Mouse (Mus musculus): Measurements from ENCODE around the gene Lrig3.

The Lrig3 gene

DNA sequence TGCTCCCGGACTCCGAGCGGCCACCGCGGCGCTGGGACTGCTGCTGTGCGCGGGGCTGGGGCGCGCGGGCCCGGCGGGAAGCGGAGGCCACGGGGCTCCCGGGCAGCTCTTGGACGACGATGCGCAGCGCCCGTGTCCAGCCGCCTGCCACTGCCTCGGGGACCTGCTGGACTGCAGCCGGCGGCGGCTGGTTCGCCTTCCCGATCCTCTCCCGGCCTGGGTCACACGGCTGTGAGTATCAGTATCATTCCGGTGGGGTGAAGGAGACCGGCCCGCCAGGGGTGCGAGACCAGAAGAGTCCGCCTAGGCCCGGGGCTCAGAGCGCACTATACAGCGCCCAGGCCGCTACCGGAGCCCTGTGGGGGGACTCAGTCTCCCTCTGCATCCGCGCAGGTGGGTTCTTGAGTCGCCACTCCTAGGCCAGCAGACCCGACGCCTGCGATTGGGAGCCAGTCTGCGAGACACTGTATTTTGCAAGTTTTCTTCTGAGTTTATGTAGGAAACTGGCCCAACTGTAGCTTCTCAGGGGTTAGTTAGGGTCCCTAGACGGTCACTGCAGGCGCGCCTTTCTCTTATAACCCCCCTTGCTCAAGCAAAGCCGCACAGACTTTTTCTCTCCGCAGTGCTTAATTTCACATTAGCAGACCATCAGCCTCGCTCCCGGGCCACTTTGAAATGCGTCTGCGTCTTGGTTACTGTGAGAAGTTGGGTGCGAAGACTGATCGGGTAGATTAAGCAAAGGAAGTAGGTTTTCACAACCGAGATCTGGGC is 698 bp downstream of the Lrig3 start:
- DNase-seq = peak; percentile 5

DNA sequence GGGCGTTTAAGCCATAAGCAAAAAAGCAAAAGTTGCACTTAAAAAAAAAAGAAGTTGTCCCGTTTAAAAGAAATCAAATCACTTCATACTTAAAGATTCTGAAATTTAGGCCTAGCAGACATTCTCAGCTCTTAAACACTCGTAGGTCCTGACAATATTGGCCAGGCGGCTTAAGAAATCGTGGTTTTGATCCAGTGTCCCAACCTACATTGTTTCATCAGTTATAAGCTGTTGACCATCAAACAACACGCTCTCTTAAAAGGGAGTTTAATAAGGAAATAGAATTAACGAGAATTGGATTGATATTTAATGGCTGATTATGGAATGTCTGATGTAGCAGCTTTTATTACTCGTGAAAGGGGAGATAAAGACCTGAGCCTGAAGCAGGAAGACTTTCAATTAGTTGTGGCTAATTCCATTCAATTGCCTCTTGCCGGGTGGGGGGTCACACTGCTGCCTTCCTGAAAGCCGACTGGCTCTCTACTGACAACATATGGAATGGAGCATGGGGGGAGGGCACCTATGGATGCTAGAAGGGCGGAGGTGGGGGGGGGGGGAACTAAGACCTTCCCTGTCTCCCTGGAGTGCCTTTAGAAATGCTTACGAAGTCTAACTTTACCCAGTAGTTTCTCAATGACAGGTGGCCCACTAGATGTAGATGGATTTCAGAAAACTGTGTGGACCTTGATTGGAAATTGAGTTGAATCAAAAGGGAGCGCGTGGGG is 1.6 kb downstream of the Lrig3 start:
- DNase-seq = no peak

DNA sequence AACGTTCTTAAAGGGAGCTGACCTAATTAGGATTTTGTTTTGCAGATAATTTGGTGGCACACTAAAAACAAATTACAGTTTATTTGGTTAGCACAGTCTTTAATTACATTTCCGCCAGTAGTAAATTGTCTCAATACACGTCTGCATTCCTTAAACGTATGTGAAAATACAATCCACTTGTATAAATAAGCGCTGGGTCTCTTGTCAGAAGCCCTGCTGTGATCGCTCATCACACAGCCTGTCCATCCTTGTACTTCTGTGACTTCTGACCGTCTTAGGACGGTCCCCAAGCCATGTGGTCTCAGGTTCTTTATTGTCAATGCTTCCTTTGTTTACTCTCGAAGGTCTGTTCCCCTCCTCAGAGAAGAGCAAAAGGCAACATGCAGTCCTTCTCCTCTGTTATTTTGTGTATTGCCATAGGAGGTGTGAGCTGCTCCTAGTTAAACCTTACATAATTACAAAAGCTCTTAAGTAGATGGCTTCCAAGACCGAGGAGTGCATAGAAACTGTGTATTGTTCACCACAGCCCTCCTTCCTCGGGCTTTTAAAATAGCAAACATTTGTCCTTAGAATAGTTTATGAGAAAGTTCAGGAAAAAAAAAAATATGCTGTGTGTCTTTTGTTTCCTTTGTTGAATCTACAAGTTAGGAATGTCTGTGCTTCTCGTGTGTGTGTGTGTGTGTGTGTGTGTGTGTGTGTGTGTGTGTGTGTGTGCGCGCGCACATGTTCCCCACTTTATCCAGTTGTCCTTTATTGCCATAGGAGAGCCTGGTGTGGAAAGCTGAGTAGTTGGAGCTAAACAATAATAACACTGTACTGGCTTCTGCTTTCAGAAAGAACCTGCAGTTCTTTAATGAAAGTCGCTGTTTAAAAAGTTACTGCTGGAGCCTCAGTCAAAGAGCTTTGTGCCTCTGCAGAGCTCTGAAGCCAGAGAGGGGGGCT is 2.5 kb downstream of the Lrig3 start:
- DNase-seq = no peak

DNA sequence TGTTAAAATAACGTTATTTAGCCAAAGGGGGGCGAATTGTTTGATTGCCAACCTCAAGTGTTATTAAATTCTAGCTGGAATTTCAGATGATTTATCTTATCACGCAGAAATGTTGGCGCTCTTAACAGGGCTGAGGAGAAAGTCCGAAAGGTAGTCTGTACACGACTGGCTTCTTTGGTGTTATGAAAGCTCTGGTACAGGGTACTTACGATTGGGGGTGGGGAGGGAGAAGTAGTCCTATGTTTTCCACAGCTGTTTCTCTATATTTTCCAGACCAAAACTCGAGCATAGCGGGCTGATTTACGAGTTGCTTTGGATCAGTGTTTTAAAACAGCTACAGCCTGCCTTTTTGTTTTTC is 3.1 kb downstream of the Lrig3 start:
- no peak for DNase-seq

DNA sequence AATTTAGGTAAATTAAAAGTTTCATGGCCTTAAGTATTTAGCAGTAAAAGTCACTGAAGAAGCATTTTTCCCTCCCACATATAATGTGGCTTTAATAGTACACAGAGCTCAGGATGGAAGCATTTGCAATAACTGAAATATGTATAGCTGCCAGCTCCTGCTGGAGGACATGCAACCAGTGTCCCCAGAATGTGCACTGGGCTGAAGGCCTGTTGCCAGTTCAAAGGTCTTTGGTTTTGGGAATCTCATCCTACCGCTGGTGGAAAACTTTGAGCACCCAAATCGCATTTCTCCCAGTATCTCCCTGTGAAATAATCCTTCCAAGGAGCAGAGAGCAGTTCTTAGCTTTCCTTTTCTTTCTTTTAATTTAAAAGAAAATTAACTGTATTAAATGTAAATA is 4.1 kb downstream of the Lrig3 start:
- DNase-seq = no peak

DNA sequence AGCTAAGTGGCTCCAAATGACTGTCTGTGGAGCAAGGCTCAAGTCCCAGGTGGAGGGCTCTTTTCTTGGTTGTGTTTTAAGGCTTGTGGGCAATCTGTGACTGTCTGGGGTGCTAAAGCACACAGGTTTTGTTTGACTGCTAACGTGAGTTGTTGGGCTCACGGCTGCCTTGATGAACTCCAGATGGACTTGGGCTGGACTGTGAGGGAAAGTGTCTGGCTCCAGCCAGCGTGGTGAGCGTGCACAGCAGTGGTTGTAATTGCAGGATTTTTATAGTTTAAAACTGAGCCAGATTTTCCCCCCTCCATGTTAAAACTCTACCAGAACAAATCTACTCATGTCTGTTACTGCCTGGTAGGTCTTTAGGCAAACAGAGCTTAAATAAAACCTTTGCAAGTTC is 4.5 kb downstream of the Lrig3 start:
- DNase-seq = no peak

DNA sequence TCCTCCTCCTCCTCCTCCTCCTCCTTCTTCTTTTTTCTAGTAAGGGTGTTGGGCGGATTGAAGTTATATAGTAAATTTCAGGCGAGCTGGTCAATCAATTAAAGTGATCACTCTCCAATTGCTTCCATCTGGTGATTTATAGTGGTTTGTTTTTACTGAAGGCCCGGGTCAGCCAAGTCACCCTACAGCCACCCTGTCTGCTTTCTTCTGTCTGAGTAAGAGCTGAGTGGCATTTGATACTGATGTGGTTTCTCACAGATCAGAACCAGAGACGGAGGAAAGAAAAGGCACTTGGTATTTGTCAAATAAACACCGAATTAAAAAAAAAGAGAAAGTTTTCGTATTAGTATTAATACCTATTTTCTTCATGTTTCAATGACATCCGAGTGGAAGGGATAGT is 7.8 kb downstream of the Lrig3 start:
- no peak for DNase-seq

DNA sequence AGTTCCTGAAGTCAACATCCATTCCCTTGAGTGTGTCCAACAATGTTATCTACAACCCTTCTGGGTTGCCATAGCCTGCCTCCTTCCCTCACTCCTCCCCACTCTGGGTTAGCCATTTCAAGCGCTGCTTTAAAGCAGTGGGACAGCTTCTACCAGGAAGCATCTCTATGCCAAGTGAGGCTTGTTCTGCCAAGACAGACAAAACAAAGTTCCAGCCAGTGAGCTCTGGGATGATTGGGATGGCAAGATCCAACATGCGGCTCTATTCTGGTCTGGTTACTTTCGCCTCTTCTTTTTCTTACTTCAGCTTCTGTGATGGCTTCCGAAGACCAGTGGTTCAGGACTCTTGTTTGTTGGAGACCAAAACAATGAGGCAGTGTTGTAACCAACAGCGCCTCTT is 16.0 kb downstream of the Lrig3 start:
- no peak for DNase-seq

DNA sequence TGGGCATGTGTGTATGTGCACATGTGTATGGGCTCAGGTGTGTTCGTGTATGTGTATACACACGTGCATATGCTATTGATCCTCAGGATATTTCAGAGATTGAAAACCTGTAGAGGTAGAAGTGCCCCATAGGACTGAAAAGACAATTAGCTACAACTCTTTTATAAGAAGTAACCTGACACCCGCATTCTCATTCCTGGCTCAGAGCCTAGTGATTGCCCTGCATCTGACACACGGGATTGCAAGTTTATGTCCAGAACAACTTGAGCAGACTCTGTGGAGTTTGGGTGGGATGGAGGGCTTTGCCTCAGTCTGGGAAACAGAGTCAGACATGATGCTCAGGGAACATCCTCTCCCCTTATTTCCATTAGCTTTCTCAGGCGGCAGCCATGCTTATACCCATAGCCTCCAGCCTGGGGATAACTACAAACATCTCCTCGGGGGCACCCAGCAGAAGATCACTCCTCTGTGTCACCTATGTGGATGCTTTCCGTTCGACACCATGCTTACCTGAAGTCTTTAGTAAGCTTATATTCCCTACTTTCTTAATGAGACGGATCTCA is 18.6 kb downstream of the Lrig3 start:
- DNase-seq = no peak

DNA sequence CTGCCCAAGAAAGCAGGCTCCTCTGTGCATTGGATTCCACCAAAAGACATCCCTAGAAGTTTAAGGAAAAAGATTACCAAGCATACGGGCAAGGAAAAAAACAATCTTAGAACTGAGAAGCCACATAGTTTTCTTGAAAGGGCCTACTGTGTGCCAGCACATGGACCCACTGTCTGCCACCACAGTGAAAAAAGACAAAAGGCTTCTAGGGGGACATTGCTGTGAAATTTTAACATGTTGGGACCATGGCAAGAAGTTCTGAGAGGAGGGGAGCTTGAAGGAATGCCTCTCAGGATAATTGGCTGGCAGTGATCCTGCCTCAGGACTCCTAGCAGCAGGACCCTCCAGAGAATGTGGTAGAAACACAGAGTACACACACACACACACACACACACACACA is 19.8 kb downstream of the Lrig3 start:
- DNase-seq = no peak

DNA sequence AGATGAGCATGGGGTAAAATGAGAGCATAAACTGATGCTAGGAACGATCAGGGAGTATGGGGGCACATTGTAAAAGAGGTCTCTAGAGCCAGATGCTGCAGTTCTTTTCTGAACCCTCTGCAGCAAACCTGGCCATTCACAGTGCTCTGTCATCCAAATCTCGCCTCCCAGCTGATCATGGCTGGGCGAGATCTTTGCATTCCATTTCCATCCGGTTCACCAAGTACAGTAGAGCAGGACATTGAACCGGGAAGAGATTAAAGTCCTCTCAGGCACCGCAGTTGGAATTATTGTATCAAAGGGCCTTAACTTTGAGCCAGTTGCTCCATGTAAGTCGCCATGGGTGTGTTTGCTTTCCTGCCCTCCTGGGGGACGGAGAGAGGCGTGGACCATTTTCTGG is 20.5 kb downstream of the Lrig3 start:
- no peak for DNase-seq

DNA sequence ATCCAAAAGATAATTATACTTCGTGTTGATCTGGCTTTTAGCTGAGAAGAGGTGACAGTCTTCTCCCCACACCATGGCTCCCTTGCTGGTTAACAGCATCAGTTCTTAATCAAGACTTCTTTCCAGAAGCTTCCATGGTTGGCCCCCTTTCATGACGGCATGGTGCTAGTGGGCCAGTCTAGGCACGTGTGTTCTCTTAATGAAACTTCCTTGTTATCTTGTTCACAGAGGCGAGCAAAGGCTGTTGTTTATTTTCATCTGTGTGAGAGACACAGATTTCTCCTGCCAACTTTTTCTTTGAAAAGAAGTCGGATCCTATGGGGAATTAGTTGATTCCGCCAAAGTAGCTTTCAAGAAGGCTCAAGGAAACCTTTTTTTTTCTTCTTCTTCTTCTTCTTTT is 21.3 kb downstream of the Lrig3 start:
- no peak for DNase-seq

DNA sequence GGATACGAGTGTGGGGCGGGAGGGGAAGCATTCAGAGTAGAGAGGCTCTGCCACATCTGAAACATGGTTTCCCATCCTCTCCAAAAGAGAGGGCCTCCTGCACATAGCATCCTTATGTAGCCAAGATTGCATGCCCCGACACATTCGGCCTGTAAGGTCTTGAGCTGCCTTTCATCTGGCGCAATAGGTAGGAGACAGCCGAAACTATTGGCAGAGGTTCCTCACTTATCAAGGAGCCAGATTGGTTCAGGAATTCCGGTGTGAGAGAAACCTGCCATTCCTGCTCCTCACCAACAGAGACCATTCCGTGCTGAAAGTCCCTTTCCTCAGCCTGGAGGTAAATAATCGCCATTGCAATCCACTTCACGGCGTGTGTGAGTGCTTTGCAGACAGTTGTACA is 22.1 kb downstream of the Lrig3 start:
- no peak for DNase-seq

DNA sequence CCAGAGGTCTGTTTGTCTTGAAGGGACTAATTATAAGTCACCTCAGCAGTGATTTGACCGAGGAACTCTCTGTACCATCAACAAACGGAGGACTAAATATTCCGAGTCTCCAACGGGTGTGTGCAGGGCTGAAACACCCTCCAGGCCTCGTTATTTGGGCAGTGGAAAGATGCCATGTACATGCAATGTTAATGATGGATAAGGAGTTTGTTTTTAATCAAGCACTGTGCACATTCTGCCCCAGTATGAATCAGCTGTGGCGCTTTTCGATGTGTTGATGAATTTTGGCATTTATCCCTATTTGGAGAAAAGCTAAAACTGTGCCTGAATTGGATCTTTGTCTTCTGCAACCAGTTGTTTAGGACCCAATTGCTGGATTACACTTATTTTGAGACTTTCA is 23.9 kb downstream of the Lrig3 start:
- DNase-seq = no peak

DNA sequence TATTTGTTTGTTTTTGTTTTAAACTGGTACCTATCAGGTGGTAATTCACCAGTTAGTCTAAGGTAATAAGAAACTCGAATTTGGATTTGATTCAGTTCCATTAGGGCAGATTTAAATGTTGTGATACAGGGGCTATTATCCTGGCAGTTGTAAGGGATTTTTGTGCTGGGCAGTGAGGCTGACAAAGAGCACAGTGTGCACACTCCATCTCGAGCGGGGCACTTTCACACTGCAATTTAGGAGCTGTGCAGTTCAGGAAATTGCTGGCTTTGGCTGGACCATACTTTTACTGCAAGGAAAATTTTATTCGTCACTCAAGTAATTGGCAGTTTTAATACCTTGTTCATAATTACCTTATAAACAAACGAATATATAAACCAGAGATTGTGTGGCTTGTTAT is 24.4 kb downstream of the Lrig3 start:
- no peak for DNase-seq

DNA sequence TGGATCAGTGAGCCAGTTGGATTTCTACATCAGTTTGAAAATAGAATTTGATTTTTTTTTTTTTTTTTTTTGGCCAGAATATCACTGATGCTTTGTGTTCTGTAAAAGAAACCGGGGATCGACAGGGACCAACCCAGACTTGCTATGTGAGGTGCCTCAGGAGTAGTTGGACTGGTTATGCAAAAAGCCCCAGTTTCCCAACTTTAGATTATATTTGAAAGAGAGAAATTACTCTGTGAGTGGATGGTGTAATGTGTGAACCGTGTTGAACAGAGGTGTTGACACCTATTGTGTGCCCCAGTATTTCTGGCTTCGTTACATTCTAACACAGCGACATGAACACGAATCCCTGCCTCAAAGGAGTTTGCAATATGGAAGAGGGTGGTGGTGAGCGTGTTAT is 25.9 kb downstream of the Lrig3 start:
- DNase-seq = no peak

DNA sequence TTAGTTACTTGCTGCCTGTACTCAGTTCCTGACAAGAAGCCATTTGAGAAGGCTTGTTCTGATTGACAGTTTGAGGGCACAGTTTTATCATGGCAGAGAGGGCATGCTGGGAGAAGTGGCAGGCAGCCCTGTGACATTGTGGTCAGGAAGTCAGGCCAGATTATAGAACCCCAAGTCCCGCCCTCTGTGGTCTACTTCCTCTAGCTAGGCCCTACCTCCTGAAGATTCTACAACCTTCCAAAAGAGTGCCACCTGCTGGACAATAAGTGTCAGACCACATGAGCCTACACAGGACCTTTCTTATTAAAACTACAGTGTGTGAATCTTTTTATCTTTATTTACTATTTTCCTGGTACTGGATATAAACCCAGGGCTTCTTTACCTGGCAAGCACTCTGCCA is 28.9 kb downstream of the Lrig3 start:
- DNase-seq = peak; percentile 3

DNA sequence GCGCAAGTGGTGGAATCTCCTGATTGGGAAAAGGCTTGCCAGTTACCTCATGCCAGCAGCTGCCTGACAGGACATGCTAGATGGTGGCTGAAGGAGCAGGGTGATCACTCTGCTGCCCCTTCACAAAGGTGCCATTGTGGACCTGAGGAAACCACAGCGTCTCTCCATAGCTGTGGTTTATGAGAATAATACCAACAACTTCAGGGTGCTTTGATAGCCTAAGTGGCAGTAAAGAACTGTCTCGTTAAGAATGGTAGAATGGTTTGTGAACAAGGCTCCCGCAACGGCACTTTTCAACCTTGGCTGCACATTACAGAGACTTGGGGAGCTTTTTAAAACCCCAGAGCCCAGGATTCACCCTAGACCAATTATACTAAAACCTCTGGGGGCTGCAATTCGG is 29.7 kb downstream of the Lrig3 start:
- no peak for DNase-seq

DNA sequence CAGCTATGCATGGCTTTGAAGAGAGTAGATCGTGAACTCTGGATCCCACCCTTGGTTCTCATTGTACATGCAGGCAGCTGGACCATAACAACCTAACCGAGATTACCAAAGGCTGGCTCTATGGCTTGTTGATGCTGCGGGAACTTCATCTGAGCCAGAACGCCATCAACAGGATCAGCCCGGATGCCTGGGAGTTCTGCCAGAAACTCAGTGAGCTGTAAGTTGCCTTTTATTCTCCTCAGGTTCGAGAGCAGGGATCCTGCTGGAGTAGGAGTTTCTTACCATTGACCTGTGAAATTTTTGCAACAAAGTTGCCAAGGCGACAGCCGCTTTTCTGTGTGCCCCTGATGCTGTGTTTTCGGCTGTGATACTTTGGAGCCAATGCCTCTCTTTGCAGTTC is 31.0 kb downstream of the Lrig3 start:
- DNase-seq = peak; percentile 4

DNA sequence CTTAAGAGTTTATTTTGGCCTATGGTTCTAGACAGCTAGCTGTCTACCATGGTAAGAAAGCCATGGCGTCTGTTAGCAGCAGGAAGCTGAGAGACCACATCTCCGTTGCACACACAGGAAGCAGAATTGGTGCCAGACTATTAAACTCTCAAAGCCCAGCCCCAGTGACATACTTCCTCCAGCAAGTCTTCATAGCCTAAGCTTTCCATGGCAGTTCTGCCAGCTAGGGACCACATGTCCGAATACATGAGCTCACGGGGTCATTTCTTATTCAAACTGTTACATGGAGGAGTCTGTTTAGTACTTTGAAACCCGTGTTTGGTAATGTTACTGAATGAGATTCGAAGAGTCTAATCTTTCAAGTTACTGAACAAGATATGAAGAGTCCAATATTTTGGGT is 33.6 kb downstream of the Lrig3 start:
- DNase-seq = no peak

DNA sequence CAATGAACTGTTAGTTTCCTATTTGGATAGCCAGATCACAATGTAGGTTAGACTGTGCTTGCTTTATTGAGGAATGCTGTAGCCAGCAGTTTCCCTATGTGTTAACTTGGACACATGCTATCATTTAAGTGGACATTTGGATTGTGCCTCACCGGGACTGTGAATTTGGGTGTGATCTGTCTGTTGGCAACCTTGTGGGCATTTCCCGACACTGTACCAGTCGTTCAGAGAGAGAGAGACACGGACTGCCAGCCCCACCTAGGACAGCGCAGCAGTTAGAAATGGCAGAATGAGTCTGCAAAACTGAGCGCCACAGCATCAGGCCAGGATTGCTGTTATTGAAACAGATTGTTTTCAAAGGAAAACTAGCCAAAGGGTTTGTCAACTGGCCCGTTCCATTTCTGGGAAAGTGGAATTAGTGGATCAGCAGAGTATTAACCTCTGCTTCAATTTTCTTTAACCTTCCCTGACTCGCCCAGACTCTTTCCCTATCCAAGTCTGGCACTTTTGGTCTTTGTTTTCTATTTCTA is 35.0 kb downstream of the Lrig3 start:
- DNase-seq = no peak

DNA sequence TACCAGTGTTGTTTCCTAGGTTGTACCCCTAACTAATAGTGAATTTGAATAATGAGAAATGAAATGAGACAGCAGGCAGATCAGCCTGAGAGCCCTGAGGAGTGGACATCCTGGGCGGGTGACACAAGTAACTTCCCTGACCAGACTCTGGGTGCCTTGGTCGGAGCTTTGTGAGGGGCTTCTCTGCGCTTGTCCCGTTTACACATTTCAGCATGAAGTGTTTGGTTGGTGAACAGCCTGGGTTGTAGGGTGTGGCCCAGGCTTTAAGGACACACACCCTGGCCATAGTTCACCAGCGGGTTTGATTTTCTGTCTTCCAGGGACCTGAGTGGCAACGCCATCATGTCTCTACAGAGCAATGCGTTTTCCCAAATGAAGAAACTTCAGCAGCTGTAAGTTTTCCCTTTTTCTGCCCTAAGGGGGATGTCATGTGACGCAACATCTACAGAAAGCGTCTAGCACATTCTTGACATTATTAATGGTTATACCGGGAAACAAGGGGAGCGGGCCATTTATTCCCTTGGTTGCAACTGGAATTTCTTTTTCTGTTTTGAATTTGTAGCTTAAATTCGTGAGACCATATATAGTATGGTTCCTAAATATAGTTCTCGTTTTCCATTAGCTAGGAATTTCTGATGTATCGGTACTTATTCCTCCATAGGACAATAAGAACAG is 36.2 kb downstream of the Lrig3 start:
- DNase-seq = no peak
